Mouse (Mus musculus) testis, adult 2 months (tissue): ENCODE results near the gene Alkal2. TPM values are rescaled to one million over a fixed set of nuclear protein-coding genes. Genes with fewer than 3 reads are reported as not detected.
A peak's percentile ranks its signal among the peaks of the same experiment; 100 is the strongest.

Source experiments
- H3K27ac ChIP-seq: fragments of 200-500 bp; 2 replicates; pipeline ENCODE4 v1.5.1; 2012; ENCODE audit warnings: low read depth, low read length; ENCODE audit not compliant: control insufficient read depth, insufficient read depth
- H3K27me3 ChIP-seq: fragments of 200-500 bp; 2 replicates; pipeline ENCODE4 v1.6.1; 2012; ENCODE audit warnings: mild to moderate bottlenecking, low read length, moderate library complexity; ENCODE audit not compliant: control insufficient read depth, insufficient read depth
- H3K36me3 ChIP-seq: fragments of 200-500 bp; 2 replicates; pipeline ENCODE4 v1.6.1; 2012; ENCODE audit warnings: mild to moderate bottlenecking, low read length; ENCODE audit not compliant: control insufficient read depth, insufficient read depth
- H3K4me1 ChIP-seq: fragments of 200-500 bp; 2 replicates; pipeline ENCODE4 v1.6.1; 2012; ENCODE audit warnings: low read length; ENCODE audit not compliant: control insufficient read depth, insufficient read depth
- H3K4me3 ChIP-seq: fragments of 200-500 bp; 2 replicates; pipeline ENCODE4 v1.5.1; 2012; ENCODE audit warnings: low read depth, mild to moderate bottlenecking, low read length, moderate library complexity, mixed read lengths; ENCODE audit not compliant: control insufficient read depth
- CTCF ChIP-seq: fragments of 200-500 bp; IDR thresholded peaks from 2 replicates; pipeline ENCODE4 v1.5.1; 2012; ENCODE audit warnings: low read depth, mild to moderate bottlenecking, inconsistent platforms, low read length, moderate library complexity; ENCODE audit not compliant: control insufficient read depth, insufficient read depth, insufficient replicate concordance
- POLR2A ChIP-seq: fragments of 200-500 bp; IDR thresholded peaks from 2 replicates; pipeline ENCODE4 v1.6.1; 2012; ENCODE audit warnings: low read depth, mild to moderate bottlenecking, inconsistent platforms, low read length, moderate library complexity; ENCODE audit not compliant: control insufficient read depth
- polyA plus RNA-seq: library from polyadenylated mRNA; depleted of rRNA; stranded (reverse); fragments of >200 nt; gene quantifications from 2 replicates; pipeline ENCODE4 v1.2.3, GENCODE M21; 2012

The Alkal2 gene
- polyA plus RNA-seq, 1 experiment, result not detected

GRCm38 (mm10) chr12:30891438-30891837, 7.3 kb downstream of the Alkal2 start:
- Histone ChIP-seq H3K4me1 (no peaks in the 10 kb centered on the region), H3K27me3 (no peaks in the 10 kb centered on the region), H3K27ac (no peak overlapping the region), H3K4me3 (no peak overlapping the region), H3K36me3 (no peaks in the 10 kb centered on the region)
- TF ChIP-seq CTCF (no peak), POLR2A (no peak)

GRCm38 (mm10) chr12:30897039-30897438, 12.9 kb downstream of the Alkal2 start:
- no peak overlapping the region for H3K27ac ChIP-seq
- no peaks in the 10 kb centered on the region for H3K27me3 ChIP-seq
- no peaks in the 10 kb centered on the region for H3K4me1 ChIP-seq
- no peak overlapping the region for H3K4me3 ChIP-seq
- TF ChIP-seq POLR2A, result no peak
- TF ChIP-seq CTCF, result no peak
- no peaks in the 10 kb centered on the region for H3K36me3 ChIP-seq

- Histone ChIP-seq H3K4me1 (peaks cover 3% of the 10 kb centered on the region), H3K4me3 (peak overlapping the region; percentile 31; the same call in 1 of the 2 replicates), H3K27ac (no peak overlapping the region), H3K27me3 (no peaks in the 10 kb centered on the region), H3K36me3 (no peaks in the 10 kb centered on the region; the same call in 1 of the 2 replicates)
- TF ChIP-seq POLR2A, result no peak
- TF ChIP-seq CTCF, result no peak
Observed at GRCm38 (mm10) chr12:30908658-30909057, 24.5 kb downstream of the Alkal2 start.

GRCm38 (mm10) chr12:30909881-30910280, 25.8 kb downstream of the Alkal2 start:
- no peak for TF ChIP-seq CTCF
- no peak for TF ChIP-seq POLR2A
- peak overlapping the region; percentile 51; the same call in 1 of the 2 replicates for H3K27ac ChIP-seq
- no peaks in the 10 kb centered on the region for H3K36me3 ChIP-seq
- no peaks in the 10 kb centered on the region for H3K27me3 ChIP-seq
- peaks cover 3% of the 10 kb centered on the region for H3K4me1 ChIP-seq
- H3K4me3 ChIP-seq, result peak overlapping the region; percentile 72; the same call in 1 of the 2 replicates

GRCm38 (mm10) chr12:30910860-30911259, 26.7 kb downstream of the Alkal2 start:
- Histone ChIP-seq H3K27ac (peak overlapping the region; percentile 82), H3K4me1 (peaks cover 3% of the 10 kb centered on the region), H3K27me3 (no peaks in the 10 kb centered on the region), H3K36me3 (no peaks in the 10 kb centered on the region), H3K4me3 (peak overlapping the region; percentile 86)
- TF ChIP-seq POLR2A (no peak), CTCF (no peak)

GRCm38 (mm10) chr12:30911261-30912047, 27.3 kb downstream of the Alkal2 start, which contains the start of the genes Acp1 and Sh3yl1:
Gene Acp1, minus strand, starts transcription at chr12:30911589.
Gene Sh3yl1, plus strand, starts transcription at chr12:30911668.
- Histone ChIP-seq H3K4me3 (peak within 1 kb of the TSS; percentile 86), H3K36me3 (no peaks in the 10 kb centered on the region), H3K4me1 (peaks cover 3% of the 10 kb centered on the region), H3K27ac (peak within 1 kb of the TSS; percentile 82), H3K27me3 (no peaks in the 10 kb centered on the region)
- no peak for TF ChIP-seq CTCF
- TF ChIP-seq POLR2A, result peak; percentile 92

GRCm38 (mm10) chr12:30912048-30912381, 27.9 kb downstream of the Alkal2 start:
- H3K27me3 ChIP-seq, result no peaks in the 10 kb centered on the region
- no peaks in the 10 kb centered on the region for H3K36me3 ChIP-seq
- TF ChIP-seq POLR2A (no peak), CTCF (peak; percentile 7; the same call in 1 of the 2 replicates)
- no peak overlapping the region for H3K27ac ChIP-seq
- H3K4me3 ChIP-seq, result peak overlapping the region; percentile 86
- peaks cover 3% of the 10 kb centered on the region for H3K4me1 ChIP-seq
